Mouse (Mus musculus): ENCODE data around the gene Gm20388. TPM values are rescaled to one million over a fixed set of nuclear protein-coding genes. Genes with fewer than 3 reads are reported as not detected.

Gene Gm20388
- polyA plus RNA-seq, 1 experiment: not detected

DNA sequence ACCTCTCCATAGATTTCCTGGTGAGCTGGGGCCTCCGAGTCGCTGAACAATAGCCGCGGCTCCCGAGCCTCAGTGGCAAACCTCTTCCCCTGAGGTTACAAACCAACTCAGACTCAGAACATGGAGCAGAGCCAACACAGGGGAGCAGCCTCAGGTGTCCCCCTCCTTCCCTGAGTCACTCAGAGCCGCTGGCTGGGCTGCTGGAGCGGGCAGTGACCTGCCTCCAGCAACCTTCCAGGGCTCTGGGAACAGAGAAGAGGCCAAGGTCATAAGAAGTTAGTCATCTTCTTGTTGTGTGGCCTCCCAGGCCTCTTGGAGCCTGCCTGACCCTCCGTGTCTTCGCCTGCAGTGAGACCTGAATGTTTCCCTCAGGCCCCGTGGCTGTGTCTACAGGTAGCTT is 1107.6 kb downstream of the Gm20388 start:
- 87% methylated on average over 10 of the region's 10 CpGs for WGBS

DNA sequence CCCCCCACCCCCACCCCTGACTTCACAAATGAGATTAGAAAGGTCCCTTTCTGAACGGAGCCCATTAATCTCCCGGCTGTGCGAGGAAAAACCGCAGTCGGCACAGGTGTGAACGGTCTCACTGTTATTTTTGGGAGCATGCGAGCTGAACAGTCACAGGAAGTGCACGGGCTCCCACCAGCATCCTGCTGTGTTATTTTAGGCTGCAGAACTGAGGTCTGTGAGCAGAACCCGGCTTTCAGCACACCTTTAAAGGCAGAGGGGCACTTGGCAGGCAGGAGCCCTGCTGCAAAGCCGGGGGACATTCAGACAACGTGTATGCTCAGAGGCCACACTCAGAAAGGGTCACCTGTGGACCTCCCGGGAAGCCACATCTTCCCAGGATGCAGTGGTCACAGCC is 1110.8 kb downstream of the Gm20388 start:
- 48% methylated on average over 12 of the region's 12 CpGs for WGBS
- H3K27ac ChIP-seq (ENCODE audit: insufficient read depth, low read depth, low read length): no peak overlapping the region
- no peak overlapping the region for H3K4me3 ChIP-seq (ENCODE audit: insufficient read depth, low read depth, low read length)
- peaks cover 15% of the 10 kb centered on the region for H3K4me1 ChIP-seq (ENCODE audit: control insufficient read depth, insufficient read depth, low read length)
- TF ChIP-seq CTCF (IDR thresholded peaks at IDR 0.05; ENCODE audit: insufficient read depth, low read depth, low read length) (no peak), POLR2A (IDR thresholded peaks at IDR 0.05; ENCODE audit: insufficient read depth, low read depth, low read length) (no peak)

More for the DNA sequence above, 1107.6 kb downstream of the Gm20388 start:
- no peak overlapping the region for H3K27ac ChIP-seq (ENCODE audit: insufficient read depth, low read depth, low read length)
- H3K4me1 ChIP-seq (ENCODE audit: control insufficient read depth, insufficient read depth, low read length): peaks cover 15% of the 10 kb centered on the region
- no peak for TF ChIP-seq POLR2A (IDR thresholded peaks at IDR 0.05; ENCODE audit: insufficient read depth, low read depth, low read length)
- TF ChIP-seq CTCF (IDR thresholded peaks at IDR 0.05; ENCODE audit: insufficient read depth, low read depth, low read length): no peak
- H3K4me3 ChIP-seq (ENCODE audit: insufficient read depth, low read depth, low read length): no peak overlapping the region

DNA sequence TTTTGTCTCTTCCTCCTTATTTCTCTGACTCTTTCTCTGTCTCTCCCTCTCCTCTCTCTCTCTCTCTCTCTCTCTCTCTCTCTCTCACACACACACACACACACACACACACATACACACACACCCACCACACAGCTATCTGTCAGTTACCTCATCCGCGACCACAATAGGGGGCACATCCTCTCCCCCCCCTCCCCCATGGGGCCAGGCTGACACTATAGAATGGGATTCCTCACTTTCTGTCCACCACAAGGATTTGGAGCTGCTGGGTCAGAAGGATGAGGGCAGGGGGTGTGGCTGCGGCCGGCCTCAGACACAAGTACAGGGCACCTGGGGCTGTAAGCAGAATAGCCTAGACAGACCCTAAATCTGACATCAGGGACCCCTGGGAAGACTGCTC is 1112.4 kb downstream of the Gm20388 start:
- 90% methylated on average over 4 of the region's 4 CpGs for WGBS
- no peak for TF ChIP-seq POLR2A (IDR thresholded peaks at IDR 0.05; ENCODE audit: insufficient read depth, low read depth, low read length)
- TF ChIP-seq CTCF (IDR thresholded peaks at IDR 0.05; ENCODE audit: insufficient read depth, low read depth, low read length): no peak
- Histone ChIP-seq H3K4me1 (ENCODE audit: control insufficient read depth, insufficient read depth, low read length) (peaks cover 21% of the 10 kb centered on the region), H3K27ac (ENCODE audit: insufficient read depth, low read depth, low read length) (no peak overlapping the region), H3K4me3 (ENCODE audit: insufficient read depth, low read depth, low read length) (no peak overlapping the region)

DNA sequence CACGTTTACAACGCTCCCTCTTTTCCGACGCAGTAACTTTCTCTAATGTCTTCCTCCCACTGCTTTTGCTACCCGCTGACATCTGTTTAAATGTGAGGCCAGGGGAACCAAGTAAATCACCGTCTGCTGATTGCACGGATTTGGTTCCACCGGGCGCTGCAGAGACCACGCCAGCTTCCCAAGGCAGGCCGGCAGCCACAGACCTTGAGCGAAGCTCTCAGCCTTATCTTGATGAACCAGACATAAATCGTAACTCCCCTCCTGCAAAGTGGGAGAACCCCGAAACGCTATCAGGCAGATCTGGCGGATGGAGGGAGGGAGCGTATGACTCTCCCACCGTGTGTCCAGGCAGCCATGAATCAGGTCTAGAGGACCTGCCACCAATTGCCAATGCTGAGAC is 1113.1 kb downstream of the Gm20388 start:
- TF ChIP-seq POLR2A (IDR thresholded peaks at IDR 0.05; ENCODE audit: insufficient read depth, low read depth, low read length): no peak
- no peak for TF ChIP-seq CTCF (IDR thresholded peaks at IDR 0.05; ENCODE audit: insufficient read depth, low read depth, low read length)
- 57% methylated on average over 18 of the region's 18 CpGs for WGBS
- Histone ChIP-seq H3K4me1 (ENCODE audit: control insufficient read depth, insufficient read depth, low read length) (peaks cover 17% of the 10 kb centered on the region), H3K4me3 (ENCODE audit: insufficient read depth, low read depth, low read length) (no peak overlapping the region), H3K27ac (ENCODE audit: insufficient read depth, low read depth, low read length) (no peak overlapping the region)

DNA sequence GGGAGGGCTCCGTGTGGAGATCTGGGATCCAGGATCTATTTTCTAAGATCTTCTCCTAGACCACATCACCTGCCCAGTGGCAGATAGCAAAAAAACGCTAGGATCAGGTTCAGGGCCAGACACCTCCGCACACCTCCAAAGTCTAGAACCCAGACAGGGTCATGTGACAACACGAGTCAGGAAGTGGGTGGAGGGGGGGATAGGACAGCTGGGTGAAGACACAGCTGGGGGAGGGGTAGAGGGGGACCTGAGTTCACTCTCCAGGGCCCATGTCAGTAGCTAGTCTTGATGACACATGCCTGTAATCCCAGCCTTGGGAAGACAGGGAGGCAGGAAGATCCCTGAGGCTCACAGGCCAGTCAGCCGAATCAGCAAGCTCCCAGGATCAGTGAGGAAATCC is 1114.8 kb downstream of the Gm20388 start:
- 78% methylated on average over 5 of the region's 5 CpGs for WGBS
- TF ChIP-seq CTCF (IDR thresholded peaks at IDR 0.05; ENCODE audit: insufficient read depth, low read depth, low read length) (no peak), POLR2A (IDR thresholded peaks at IDR 0.05; ENCODE audit: insufficient read depth, low read depth, low read length) (no peak)
- H3K4me1 ChIP-seq (ENCODE audit: control insufficient read depth, insufficient read depth, low read length): peaks cover 18% of the 10 kb centered on the region

DNA sequence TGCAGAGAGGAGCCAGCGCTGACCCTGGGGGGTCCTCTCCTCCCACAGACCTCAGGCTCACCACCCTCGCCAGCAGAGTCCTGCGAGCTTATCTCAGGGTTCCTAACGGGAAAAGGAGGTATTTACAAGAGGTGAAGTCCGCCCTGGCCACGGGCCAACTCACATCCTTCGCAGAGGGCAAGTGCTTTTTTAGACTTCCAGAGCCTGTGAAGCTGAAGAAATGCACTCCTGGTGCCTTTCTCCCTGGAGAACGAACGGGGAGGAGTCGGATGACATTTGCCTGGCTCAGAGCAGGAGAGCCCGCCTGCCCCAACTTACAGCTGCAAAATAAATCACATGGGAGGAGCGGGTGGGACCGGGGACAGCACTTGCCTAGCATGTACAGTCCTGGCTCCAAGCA is 1117.1 kb downstream of the Gm20388 start:
- 16% methylated on average over 13 of the region's 13 CpGs for WGBS
- no peak overlapping the region for H3K4me3 ChIP-seq (ENCODE audit: insufficient read depth, low read depth, low read length)
- H3K27ac ChIP-seq (ENCODE audit: insufficient read depth, low read depth, low read length): 0 out of 2 replicates have a peak overlapping the region, but pooled peaks have one; percentile 34
- H3K4me1 ChIP-seq (ENCODE audit: control insufficient read depth, insufficient read depth, low read length): peaks cover 17% of the 10 kb centered on the region
- no peak for TF ChIP-seq CTCF (IDR thresholded peaks at IDR 0.05; ENCODE audit: insufficient read depth, low read depth, low read length)
- TF ChIP-seq POLR2A (IDR thresholded peaks at IDR 0.05; ENCODE audit: insufficient read depth, low read depth, low read length): no peak

More for the DNA sequence above, 1114.8 kb downstream of the Gm20388 start:
- H3K4me3 ChIP-seq (ENCODE audit: insufficient read depth, low read depth, low read length): no peak overlapping the region
- H3K27ac ChIP-seq (ENCODE audit: insufficient read depth, low read depth, low read length): no peak overlapping the region

DNA sequence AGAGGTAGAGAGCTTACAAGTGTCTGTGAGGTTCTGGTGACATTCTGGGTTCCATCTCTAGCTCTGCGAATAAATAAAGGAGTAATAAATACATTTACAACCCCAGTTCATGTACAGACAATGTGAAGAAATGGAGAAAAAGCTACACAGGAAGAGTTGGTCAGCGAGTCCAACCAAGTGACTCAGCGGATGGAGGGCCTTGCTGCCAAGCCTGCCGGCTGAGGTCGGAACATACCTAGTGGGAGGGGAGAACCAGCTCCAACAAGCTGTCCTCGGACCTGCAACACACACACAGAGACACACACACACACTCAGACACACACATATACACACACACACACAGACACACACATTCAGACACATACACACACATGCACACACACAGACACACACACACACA is 1118.4 kb downstream of the Gm20388 start:
- peaks cover 17% of the 10 kb centered on the region for H3K4me1 ChIP-seq (ENCODE audit: control insufficient read depth, insufficient read depth, low read length)
- WGBS: 89% methylated on average over 6 of the region's 6 CpGs
- H3K27ac ChIP-seq (ENCODE audit: insufficient read depth, low read depth, low read length): no peak overlapping the region
- H3K4me3 ChIP-seq (ENCODE audit: insufficient read depth, low read depth, low read length): no peak overlapping the region
- TF ChIP-seq CTCF (IDR thresholded peaks at IDR 0.05; ENCODE audit: insufficient read depth, low read depth, low read length): no peak
- TF ChIP-seq POLR2A (IDR thresholded peaks at IDR 0.05; ENCODE audit: insufficient read depth, low read depth, low read length): no peak

DNA sequence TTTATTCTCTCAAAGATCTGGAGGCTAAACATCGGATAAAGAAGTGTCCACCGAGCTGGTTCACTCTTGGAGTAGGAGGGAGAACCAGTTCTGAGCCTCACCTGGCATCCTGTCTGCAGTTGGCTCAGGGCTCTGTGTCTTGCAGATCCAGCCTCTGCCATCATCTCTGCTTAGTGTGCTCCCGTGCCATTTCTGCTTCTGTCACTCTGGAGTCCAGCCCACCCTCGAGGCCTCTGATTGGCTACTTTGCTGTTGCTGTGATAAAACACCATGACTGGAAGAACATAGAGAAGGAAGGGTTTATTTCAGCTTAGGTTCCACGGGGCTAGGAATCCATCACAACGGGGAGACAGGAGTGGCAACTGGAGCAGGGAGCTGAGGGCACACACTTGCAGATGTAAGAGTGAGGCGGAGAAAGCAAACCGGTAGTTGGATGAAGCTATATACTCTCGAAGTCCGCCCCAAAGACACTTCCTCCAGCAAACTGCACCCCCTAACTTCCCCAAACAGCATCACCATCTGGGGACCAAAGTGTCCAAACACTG is 1119.9 kb downstream of the Gm20388 start:
- H3K27ac ChIP-seq (ENCODE audit: insufficient read depth, low read depth, low read length): no peak overlapping the region
- peaks cover 17% of the 10 kb centered on the region for H3K4me1 ChIP-seq (ENCODE audit: control insufficient read depth, insufficient read depth, low read length)
- TF ChIP-seq CTCF (IDR thresholded peaks at IDR 0.05; ENCODE audit: insufficient read depth, low read depth, low read length) (no peak), POLR2A (IDR thresholded peaks at IDR 0.05; ENCODE audit: insufficient read depth, low read depth, low read length) (no peak)
- no peak overlapping the region for H3K4me3 ChIP-seq (ENCODE audit: insufficient read depth, low read depth, low read length)
- 47% methylated on average over 10 of the region's 10 CpGs for WGBS

DNA sequence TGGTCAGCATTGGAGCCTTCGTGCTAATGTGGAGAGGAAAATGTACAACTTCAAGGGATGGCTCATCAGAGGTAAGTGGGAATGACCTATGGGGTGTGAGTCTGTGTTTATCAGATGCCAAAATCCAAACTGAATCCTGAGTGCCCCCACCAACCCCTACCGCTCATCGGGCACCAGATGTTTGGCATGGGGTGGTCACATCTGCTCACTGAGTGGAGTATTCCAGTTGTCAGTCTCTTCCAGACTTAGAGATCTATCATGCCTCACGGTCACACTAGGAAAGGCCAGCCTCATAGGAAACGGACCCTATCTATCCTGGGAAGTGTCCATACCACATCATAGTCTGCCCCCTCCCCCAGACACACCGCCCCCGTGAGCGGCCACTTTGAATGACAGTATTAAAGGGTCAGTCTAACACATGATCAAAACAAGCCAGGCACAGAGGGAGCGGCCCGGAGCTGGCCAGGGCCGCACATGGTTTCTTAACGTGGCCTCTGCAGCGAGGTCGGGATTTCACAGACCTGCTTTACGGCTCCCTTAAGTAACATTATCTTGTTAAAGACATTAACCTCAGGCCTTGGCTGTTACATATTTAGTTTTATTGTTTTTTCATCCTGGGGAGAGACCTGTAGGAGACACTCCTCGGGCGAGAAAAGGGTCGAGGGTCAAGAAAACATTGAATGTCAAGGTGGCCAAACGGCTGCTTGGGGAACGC is 1122.8 kb downstream of the Gm20388 start:
- no peak overlapping the region for H3K4me3 ChIP-seq (ENCODE audit: insufficient read depth, low read depth, low read length)
- peaks cover 5% of the 10 kb centered on the region for H3K4me1 ChIP-seq (ENCODE audit: control insufficient read depth, insufficient read depth, low read length)
- H3K27ac ChIP-seq (ENCODE audit: insufficient read depth, low read depth, low read length): no peak overlapping the region
- TF ChIP-seq POLR2A (IDR thresholded peaks at IDR 0.05; ENCODE audit: insufficient read depth, low read depth, low read length) (no peak), CTCF (IDR thresholded peaks at IDR 0.05; ENCODE audit: insufficient read depth, low read depth, low read length) (no peak)
- 90% methylated on average over 20 of the region's 20 CpGs for WGBS

All from olfactory bulb, adult 2 months (tissue).